Mouse (Mus musculus): ENCODE measurements around the gene Zmym2.
"Not testable (repeated sequence)": the region's sequence is repeated elsewhere in the genome, so short reads cannot be mapped to it uniquely, and the experiment has no call there.

GRCm38 (mm10) chr14:56865112-56865511, 21.3 kb upstream of the Zmym2 start:
- TF ChIP-seq CTCF, EP300 (IDR thresholded peaks at IDR 0.05; ENCODE audit: low read depth): not testable (repeated sequence)
